Mouse (Mus musculus): Measurements from ENCODE around the gene Gtsf1.

GRCm38 (mm10) chr15:103382795-103383406 lies 47.4 kb downstream of the Gtsf1 start:
- TF ChIP-seq CTCF (IDR thresholded peaks at IDR 0.05; ENCODE audit: borderline replicate concordance, insufficient read depth, low read depth, low read length) (no peak), POLR2A (IDR thresholded peaks at IDR 0.05; ENCODE audit: borderline replicate concordance, insufficient read depth, low read length) (no peak)
